9 mouse cellular contexts compared by ENCODE assay signal in genomic region chr5:52516072-52516476, GRCm38 (mm10). TPM values are rescaled to one million over a fixed set of nuclear protein-coding genes. Genes with fewer than 3 reads are reported as not detected.
DNase-seq lines count a peak whose midpoint lies in the region; ATAC-seq and TF ChIP-seq lines count a peak whose summit lies in the region.
"Had no signal": no experiment of that assay in that cellular context is flagged by ENCODE, and none has a peak within 500 bp of the region (broad histone marks: within the 10 kb centered on the region; RNA-seq: fewer than 3 reads in every experiment).

No protein-coding gene starts in this region.

- peak overlapping the region; percentile 76 for H3K4me2 ChIP-seq in heart, embryonic 15.5 days
- peak overlapping the region; percentile 83 for H3K4me2 ChIP-seq in forebrain, embryonic 16.5 days (ENCODE audit: low read length)
- H3K4me2 ChIP-seq in neural tube, embryonic 13.5 days, result peak overlapping the region; percentile 69

- H3K9me3 ChIP-seq in heart, embryonic 15.5 days (replicated peaks), result no peaks in the 10 kb centered on the region
- H3K9me3 ChIP-seq in forebrain, embryonic 16.5 days (ENCODE audit: control insufficient read depth, low read length), result no peaks in the 10 kb centered on the region
- H3K9me3 ChIP-seq in neural tube, embryonic 13.5 days, result no peaks in the 10 kb centered on the region

- H3K27me3 ChIP-seq in heart, embryonic 15.5 days, result peaks cover 8% of the 10 kb centered on the region; the same call in 1 of the 2 replicates
- H3K27me3 ChIP-seq in cerebellum, adult 2 months (ENCODE audit: control insufficient read depth, insufficient read depth, low read length), result no peaks in the 10 kb centered on the region; the same call in 1 of the 2 replicates
- H3K27me3 ChIP-seq in forebrain, embryonic 16.5 days (replicated peaks; ENCODE audit: control insufficient read depth, insufficient read depth, low read length), result no peaks in the 10 kb centered on the region
- peaks cover 5% of the 10 kb centered on the region for H3K27me3 ChIP-seq in neural tube, embryonic 13.5 days

- ATAC-seq in heart, embryonic 15.5 days (replicated peaks; ENCODE audit: insufficient number of reproducible peaks, insufficient read depth, low FRiP score, low read depth), result no peak
- peak; percentile 85 for ATAC-seq in forebrain, embryonic 16.5 days
- ATAC-seq in neural tube, embryonic 13.5 days (ENCODE audit: low read depth), result peak; percentile 84

- H3K36me3 ChIP-seq in heart, embryonic 15.5 days, result no peaks in the 10 kb centered on the region
- H3K36me3 ChIP-seq in forebrain, embryonic 16.5 days (ENCODE audit: control insufficient read depth, insufficient read depth), result no peaks in the 10 kb centered on the region
- no peaks in the 10 kb centered on the region for H3K36me3 ChIP-seq in neural tube, embryonic 13.5 days
- H3K36me3 ChIP-seq: G1E had no signal

- H3K4me1 ChIP-seq in heart, embryonic 15.5 days (replicated peaks), result peaks cover 8% of the 10 kb centered on the region
- H3K4me1 ChIP-seq in cerebellum, adult 2 months (ENCODE audit: control insufficient read depth, insufficient read depth, low read length), result no peaks in the 10 kb centered on the region
- peaks cover 7% of the 10 kb centered on the region for H3K4me1 ChIP-seq in forebrain, embryonic 16.5 days (replicated peaks; ENCODE audit: control insufficient read depth, insufficient read depth, low read length)
- peaks cover 12% of the 10 kb centered on the region for H3K4me1 ChIP-seq in neural tube, embryonic 13.5 days (replicated peaks)

- no peak for TF ChIP-seq POLR2A in cerebellum, adult 2 months (IDR thresholded peaks at IDR 0.05; ENCODE audit: borderline replicate concordance, insufficient read depth, low read length)

- H3K27ac ChIP-seq in heart, embryonic 15.5 days, result no peak overlapping the region
- H3K27ac ChIP-seq in cerebellum, adult 2 months (ENCODE audit: insufficient read depth, low read length), result no peak overlapping the region
- peak overlapping the region; percentile 59 for H3K27ac ChIP-seq in forebrain, embryonic 16.5 days (ENCODE audit: low read length)
- no peak overlapping the region for H3K27ac ChIP-seq in neural tube, embryonic 13.5 days (replicated peaks)

- H3K4me3 ChIP-seq in heart, embryonic 15.5 days, result peak overlapping the region; percentile 40
- peak overlapping the region; percentile 2 for H3K4me3 ChIP-seq in cerebellum, adult 2 months (replicated peaks; ENCODE audit: insufficient read depth, low read depth, low read length)
- peak overlapping the region; percentile 48 for H3K4me3 ChIP-seq in forebrain, embryonic 16.5 days (replicated peaks; ENCODE audit: low read length)
- peak overlapping the region; percentile 36 for H3K4me3 ChIP-seq in neural tube, embryonic 13.5 days

- TF ChIP-seq CTCF in cerebellum, adult 2 months (IDR thresholded peaks at IDR 0.05; ENCODE audit: borderline replicate concordance, insufficient read depth, low read depth, low read length), result no peak

- DNase-seq in heart, postnatal 36 days, result no peak
- peak; percentile 27 to 35 for DNase-seq in cerebellum, adult 2 months
- DNase-seq in left cerebral cortex, postnatal 36 days (ENCODE audit: low spot score in 2 of 2), result peak; percentile 14 to 25
- DNase-seq in gastrocnemius, adult 8-10 months (ENCODE audit: low spot score in 2 of 2), result no peak
- DNase-seq in urinary bladder, postnatal 4 days (ENCODE audit: low spot score in 2 of 2), result no peak

- H3K9ac ChIP-seq in heart, embryonic 15.5 days, result peak overlapping the region; percentile 46; the same call in 1 of the 2 replicates
- H3K9ac ChIP-seq in forebrain, embryonic 16.5 days (replicated peaks; ENCODE audit: low read depth, low read length), result peak overlapping the region; percentile 65
- peak overlapping the region; percentile 67 for H3K9ac ChIP-seq in neural tube, embryonic 13.5 days

- intact Hi-C loops in heart, postnatal 36 days (cut with DNase I), result loop anchor here (5.0 kb wide), 2 partner anchors 141 to 306 kb away; no protein-coding TSS in a partner anchor
- intact Hi-C loops in left cerebral cortex, postnatal 36 days (cut with DNase I), result loop anchor here (5.0 to 10.0 kb wide), 4 partner anchors 39 to 399 kb away; no protein-coding TSS in a partner anchor

- 21% methylated on average over 21 of the region's 21 CpGs for WGBS in heart, embryonic 15.5 days
- WGBS in cerebellum, adult 2 months, result 11% methylated on average over 21 of the region's 21 CpGs
- WGBS in forebrain, embryonic 16.5 days, result 12% methylated on average over 21 of the region's 21 CpGs
- 15% methylated on average over 21 of the region's 21 CpGs for WGBS in neural tube, embryonic 13.5 days

RNA-seq across cellular contexts. Expression of gene Ccdc149, which starts 44.8 kb away (rescaled TPM):
- polyA plus RNA-seq in heart, embryonic 15.5 days (2015; fragmentation: Nextera tagmentation; extraction: Ambion mirVana), result 2.5 and 3.3 TPM in 2 replicates
- 1 to 10 TPM; 6.5 to 7.4 TPM for total RNA-seq in heart, postnatal 36 days (2021)
- 29.0 and 30.4 TPM in 2 replicates for polyA plus RNA-seq in cerebellum, adult 2 months (2012; rRNA removed)
- polyA plus RNA-seq in forebrain, embryonic 16.5 days (2015; fragmentation: Nextera tagmentation; extraction: Ambion mirVana), result 12.5 and 13.5 TPM in 2 replicates
- total RNA-seq in left cerebral cortex, postnatal 36 days (2021), result 10 to 100 TPM; 65.0 to 73.3 TPM
- 7.5 and 7.8 TPM in 2 replicates for polyA plus RNA-seq in neural tube, embryonic 13.5 days (2015; fragmentation: Nextera tagmentation; extraction: Ambion mirVana)
- 1 to 10 TPM in 2 of 4 experiments, under 1 TPM in 2; 0.41 to 1.7 (median 1.2) TPM for total RNA-seq in gastrocnemius, adult 8-10 months (2022)
- total RNA-seq: G1E had no signal
- polyA plus RNA-seq: G1E had no signal

RNA-seq across cellular contexts. Expression of gene Lgi2, which starts 50.2 kb away (rescaled TPM):
- 1.7 and 2.7 TPM in 2 replicates for polyA plus RNA-seq in heart, embryonic 15.5 days (2015; fragmentation: Nextera tagmentation; extraction: Ambion mirVana)
- total RNA-seq in heart, postnatal 36 days (2021), result under 1 TPM; 0.33 to 0.60 TPM
- 47.0 and 52.0 TPM in 2 replicates for polyA plus RNA-seq in cerebellum, adult 2 months (2012; rRNA removed)
- 2.0 and 2.7 TPM in 2 replicates for polyA plus RNA-seq in forebrain, embryonic 16.5 days (2015; fragmentation: Nextera tagmentation; extraction: Ambion mirVana)
- total RNA-seq in left cerebral cortex, postnatal 36 days (2021), result 10 to 100 TPM; 52.5 to 56.3 TPM
- 3.1 and 3.4 TPM in 2 replicates for polyA plus RNA-seq in neural tube, embryonic 13.5 days (2015; fragmentation: Nextera tagmentation; extraction: Ambion mirVana)
- total RNA-seq in gastrocnemius, adult 8-10 months (2022), result 1 to 10 TPM in 3 of 4 experiments, under 1 TPM in 1; 0.80 to 1.5 (median 1.1) TPM
- polyA plus RNA-seq: G1E had no signal

Comparison
In these comparisons a context has a peak if more than half of its experiments do, and no peak if none do; other contexts are left out.
1. DNase-seq: peak in cerebellum, adult 2 months (2 of 2) and left cerebral cortex, postnatal 36 days (2 of 2); none in heart, postnatal 36 days (0 of 2), gastrocnemius, adult 8-10 months (0 of 2) and urinary bladder, postnatal 4 days (0 of 2).
2. RNA of gene Lgi2, which starts 50.2 kb away (polyA plus RNA-seq): 47.0 to 52.0 TPM in cerebellum, adult 2 months; 3.1 to 3.4 TPM in neural tube, embryonic 13.5 days, 2.0 to 2.7 TPM in forebrain, embryonic 16.5 days and 1.7 to 2.7 TPM in heart, embryonic 15.5 days; every median in the first group is over 10 times any median in the second.
3. Peak in every context shown above with its lines, with median percentiles within 50 percentile points of each other: H3K4me2 ChIP-seq, H3K4me3 ChIP-seq and H3K9ac ChIP-seq.